Mouse (Mus musculus) cerebellum, adult 2 months (tissue): ENCODE data around the gene Pde9a.

Experiments used
- CTCF ChIP-seq: fragments of 200-500 bp; IDR thresholded peaks from 2 replicates; pipeline ENCODE4 v1.5.1; 2011; ENCODE audit warnings: low read depth, mild to moderate bottlenecking, control low read depth, low read length, moderate library complexity, borderline replicate concordance; ENCODE audit not compliant: insufficient read depth
- POLR2A ChIP-seq: fragments of 200-500 bp; IDR thresholded peaks from 2 replicates; pipeline ENCODE4 v1.6.1; 2011; ENCODE audit warnings: low read length, control low read depth, borderline replicate concordance; ENCODE audit not compliant: insufficient read depth

DNA sequence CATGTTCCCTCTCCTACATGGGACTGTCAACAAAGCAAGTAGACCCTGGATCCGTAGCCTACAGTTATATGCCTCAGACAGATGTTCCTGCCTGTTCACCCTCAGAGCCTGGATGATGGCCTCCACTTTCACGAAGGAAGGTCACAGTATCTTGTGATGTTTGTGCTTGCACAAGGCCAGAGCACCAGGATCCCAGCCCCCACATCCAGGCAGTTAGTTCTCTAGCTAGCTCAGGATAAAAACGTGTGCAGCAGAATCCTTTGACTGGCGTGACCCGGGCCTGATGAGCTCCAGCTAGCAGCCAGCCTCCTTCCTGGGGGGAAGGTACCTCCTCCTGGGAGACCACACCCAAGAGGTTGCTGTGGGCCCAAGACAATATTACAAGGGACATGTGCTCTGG is 82.5 kb downstream of the Pde9a start:
- TF ChIP-seq CTCF (no peak), POLR2A (no peak)
